Mouse (Mus musculus): Measurements from ENCODE around the gene Fyb.
A peak's percentile ranks its signal among the peaks of the same experiment; 100 is the strongest.

The Fyb gene

GRCm38 (mm10) chr15:6601330-6601729 is 78.7 kb downstream of the Fyb start:
- DNase-seq: peak in 1 of 2 experiments; percentile 38

GRCm38 (mm10) chr15:6602003-6602402 is 79.3 kb downstream of the Fyb start:
- DNase-seq: peak in 1 of 2 experiments; percentile 54

GRCm38 (mm10) chr15:6610703-6611102 is 88.0 kb downstream of the Fyb start:
- no peak for DNase-seq

- no peak for DNase-seq
These were observed 90.2 kb downstream of the Fyb start for GRCm38 (mm10) chr15:6612835-6613234.

- no peak for DNase-seq
These were observed 93.9 kb downstream of the Fyb start for GRCm38 (mm10) chr15:6616382-6617149.

GRCm38 (mm10) chr15:6619558-6620316 is 97.1 kb downstream of the Fyb start:
- DNase-seq: no peak

GRCm38 (mm10) chr15:6622512-6622911 is 99.9 kb downstream of the Fyb start:
- DNase-seq: peak; percentile 76 to 83

- no peak for DNase-seq
These were observed 101.0 kb downstream of the Fyb start for GRCm38 (mm10) chr15:6623529-6624228.

- DNase-seq: peak; percentile 41 to 63
These were observed 101.9 kb downstream of the Fyb start for GRCm38 (mm10) chr15:6624365-6625182.

- DNase-seq: peak; percentile 57 to 58
These were observed 103.0 kb downstream of the Fyb start for GRCm38 (mm10) chr15:6625607-6626033.

GRCm38 (mm10) chr15:6626123-6626522 is 103.5 kb downstream of the Fyb start:
- no peak for DNase-seq

- DNase-seq: no peak
These were observed 105.9 kb downstream of the Fyb start for GRCm38 (mm10) chr15:6628431-6629077.

GRCm38 (mm10) chr15:6629174-6629573 is 106.5 kb downstream of the Fyb start:
- DNase-seq: no peak

GRCm38 (mm10) chr15:6635405-6635804 is 112.8 kb downstream of the Fyb start:
- DNase-seq: no peak

GRCm38 (mm10) chr15:6642223-6642622 is 119.6 kb downstream of the Fyb start:
- no peak for DNase-seq

- no peak for DNase-seq
These were observed 122.8 kb downstream of the Fyb start for GRCm38 (mm10) chr15:6645498-6645897.

GRCm38 (mm10) chr15:6647066-6647465 is 124.4 kb downstream of the Fyb start:
- DNase-seq: no peak

GRCm38 (mm10) chr15:6648757-6649403 is 126.2 kb downstream of the Fyb start:
- no peak for DNase-seq

GRCm38 (mm10) chr15:6653046-6653445 is 130.4 kb downstream of the Fyb start:
- no peak for DNase-seq

- DNase-seq: no peak
These were observed 135.4 kb downstream of the Fyb start for GRCm38 (mm10) chr15:6658081-6658480.

GRCm38 (mm10) chr15:6661951-6662350 is 139.3 kb downstream of the Fyb start:
- no peak for DNase-seq
